Mouse (Mus musculus): ENCODE data around the gene Dhrs7c. TPM values are rescaled to one million over a fixed set of nuclear protein-coding genes. Genes with fewer than 3 reads are reported as not detected.

Gene Dhrs7c
- total and polyA plus RNA-seq, 3 experiments, result not detected

- no peak for ATAC-seq (ENCODE audit: extremely low read depth, insufficient number of reproducible peaks, low FRiP score, poor library complexity, severe bottlenecking)
- Histone ChIP-seq H3K27me3 (ENCODE audit: insufficient read depth, low read length) (no peaks in the 10 kb centered on the region), H3K4me3 (ENCODE audit: low read depth, low read length) (no peak within 1 kb of the TSS; the same call in 1 of the 2 replicates), H3K9me3 (replicated peaks) (peaks cover 56% of the 10 kb centered on the region), H3K36me3 (replicated peaks) (no peaks in the 10 kb centered on the region), H3K4me1 (ENCODE audit: insufficient read depth, low read depth, low read length) (no peaks in the 10 kb centered on the region)
- no peak for TF ChIP-seq CTCF (IDR thresholded peaks at IDR 0.05; ENCODE audit: low read depth, low read length)
- TF ChIP-seq GATA2 (IDR thresholded peaks at IDR 0.05; ENCODE audit: borderline replicate concordance, low read depth, low read length), result no peak
- TF ChIP-seq POLR2AphosphoS5 (IDR thresholded peaks at IDR 0.05; ENCODE audit: insufficient replicate concordance, low read depth, low read length), result no peak
- no peak for TF ChIP-seq GATA1 (IDR thresholded peaks at IDR 0.05; ENCODE audit: borderline replicate concordance, low read length)
- no peak for TF ChIP-seq TAL1 (conservative IDR thresholded peaks at IDR 0.05; ENCODE audit: low read depth, low read length)
- DNase-seq (ENCODE audit: low spot score), result no peak
Observed at GRCm38 (mm10) chr11:67774379-67774778, 23.6 kb upstream of the Dhrs7c start, which contains the start of gene Gsg1l2. Gene Gsg1l2 (plus strand): TSS chr11:67774608.

- H3K27me3 ChIP-seq (ENCODE audit: insufficient read depth, low read length), result no peaks in the 10 kb centered on the region
- H3K36me3 ChIP-seq (replicated peaks), result no peaks in the 10 kb centered on the region
- no peak for ATAC-seq (ENCODE audit: extremely low read depth, insufficient number of reproducible peaks, low FRiP score, poor library complexity, severe bottlenecking)
- DNase-seq (ENCODE audit: low spot score), result no peak
- peaks cover 46% of the 10 kb centered on the region for H3K9me3 ChIP-seq (replicated peaks)
- no peaks in the 10 kb centered on the region for H3K4me1 ChIP-seq (ENCODE audit: insufficient read depth, low read depth, low read length)
- TF ChIP-seq CTCF (IDR thresholded peaks at IDR 0.05; ENCODE audit: low read depth, low read length) (no peak), GATA2 (IDR thresholded peaks at IDR 0.05; ENCODE audit: borderline replicate concordance, low read depth, low read length) (no peak), GATA1 (IDR thresholded peaks at IDR 0.05; ENCODE audit: borderline replicate concordance, low read length) (no peak), TAL1 (conservative IDR thresholded peaks at IDR 0.05; ENCODE audit: low read depth, low read length) (no peak), POLR2AphosphoS5 (IDR thresholded peaks at IDR 0.05; ENCODE audit: insufficient replicate concordance, low read depth, low read length) (no peak)
- no peak overlapping the region for H3K4me3 ChIP-seq (ENCODE audit: low read depth, low read length)
Observed at GRCm38 (mm10) chr11:67790182-67790581, 7.8 kb upstream of the Dhrs7c start.

GRCm38 (mm10) chr11:67800130-67800723, 2.2 kb downstream of the Dhrs7c start:
- no peak overlapping the region for H3K4me3 ChIP-seq (ENCODE audit: low read depth, low read length)
- no peaks in the 10 kb centered on the region for H3K27me3 ChIP-seq (ENCODE audit: insufficient read depth, low read length)
- no peak for TF ChIP-seq CTCF (IDR thresholded peaks at IDR 0.05; ENCODE audit: low read depth, low read length)
- no peak for TF ChIP-seq POLR2AphosphoS5 (IDR thresholded peaks at IDR 0.05; ENCODE audit: insufficient replicate concordance, low read depth, low read length)
- TF ChIP-seq GATA2 (IDR thresholded peaks at IDR 0.05; ENCODE audit: borderline replicate concordance, low read depth, low read length), result no peak
- H3K36me3 ChIP-seq (replicated peaks), result no peaks in the 10 kb centered on the region
- peaks cover 43% of the 10 kb centered on the region for H3K9me3 ChIP-seq (replicated peaks)
- H3K4me1 ChIP-seq (ENCODE audit: insufficient read depth, low read depth, low read length), result no peaks in the 10 kb centered on the region
- DNase-seq (ENCODE audit: low spot score) (no peak), ATAC-seq (ENCODE audit: extremely low read depth, insufficient number of reproducible peaks, low FRiP score, poor library complexity, severe bottlenecking) (no peak)

- no peak for TF ChIP-seq GATA2 (IDR thresholded peaks at IDR 0.05; ENCODE audit: borderline replicate concordance, low read depth, low read length)
- TF ChIP-seq CTCF (IDR thresholded peaks at IDR 0.05; ENCODE audit: low read depth, low read length), result no peak
- no peak for TF ChIP-seq GATA1 (IDR thresholded peaks at IDR 0.05; ENCODE audit: borderline replicate concordance, low read length)
- no peaks in the 10 kb centered on the region for H3K36me3 ChIP-seq (replicated peaks)
- H3K4me1 ChIP-seq (ENCODE audit: insufficient read depth, low read depth, low read length), result no peaks in the 10 kb centered on the region
- ATAC-seq (ENCODE audit: extremely low read depth, insufficient number of reproducible peaks, low FRiP score, poor library complexity, severe bottlenecking), result no peak
- DNase-seq (ENCODE audit: low spot score), result no peak
- H3K9me3 ChIP-seq (replicated peaks), result peaks cover 36% of the 10 kb centered on the region
- H3K4me3 ChIP-seq (ENCODE audit: low read depth, low read length), result no peak overlapping the region
- no peaks in the 10 kb centered on the region for H3K27me3 ChIP-seq (ENCODE audit: insufficient read depth, low read length)
Observed at GRCm38 (mm10) chr11:67801169-67801568, 3.2 kb downstream of the Dhrs7c start.

- Histone ChIP-seq H3K4me3 (ENCODE audit: low read depth, low read length) (no peak overlapping the region), H3K36me3 (replicated peaks) (no peaks in the 10 kb centered on the region), H3K9me3 (replicated peaks) (peaks cover 43% of the 10 kb centered on the region), H3K27me3 (ENCODE audit: insufficient read depth, low read length) (no peaks in the 10 kb centered on the region), H3K4me1 (ENCODE audit: insufficient read depth, low read depth, low read length) (no peaks in the 10 kb centered on the region)
- ATAC-seq (ENCODE audit: extremely low read depth, insufficient number of reproducible peaks, low FRiP score, poor library complexity, severe bottlenecking) (no peak), DNase-seq (ENCODE audit: low spot score) (no peak)
- TF ChIP-seq TAL1 (conservative IDR thresholded peaks at IDR 0.05; ENCODE audit: low read depth, low read length) (no peak), GATA1 (IDR thresholded peaks at IDR 0.05; ENCODE audit: borderline replicate concordance, low read length) (no peak), GATA2 (IDR thresholded peaks at IDR 0.05; ENCODE audit: borderline replicate concordance, low read depth, low read length) (no peak), CTCF (IDR thresholded peaks at IDR 0.05; ENCODE audit: low read depth, low read length) (no peak), POLR2AphosphoS5 (IDR thresholded peaks at IDR 0.05; ENCODE audit: insufficient replicate concordance, low read depth, low read length) (no peak)
Observed at GRCm38 (mm10) chr11:67805538-67805937, 7.6 kb downstream of the Dhrs7c start.

DNA sequence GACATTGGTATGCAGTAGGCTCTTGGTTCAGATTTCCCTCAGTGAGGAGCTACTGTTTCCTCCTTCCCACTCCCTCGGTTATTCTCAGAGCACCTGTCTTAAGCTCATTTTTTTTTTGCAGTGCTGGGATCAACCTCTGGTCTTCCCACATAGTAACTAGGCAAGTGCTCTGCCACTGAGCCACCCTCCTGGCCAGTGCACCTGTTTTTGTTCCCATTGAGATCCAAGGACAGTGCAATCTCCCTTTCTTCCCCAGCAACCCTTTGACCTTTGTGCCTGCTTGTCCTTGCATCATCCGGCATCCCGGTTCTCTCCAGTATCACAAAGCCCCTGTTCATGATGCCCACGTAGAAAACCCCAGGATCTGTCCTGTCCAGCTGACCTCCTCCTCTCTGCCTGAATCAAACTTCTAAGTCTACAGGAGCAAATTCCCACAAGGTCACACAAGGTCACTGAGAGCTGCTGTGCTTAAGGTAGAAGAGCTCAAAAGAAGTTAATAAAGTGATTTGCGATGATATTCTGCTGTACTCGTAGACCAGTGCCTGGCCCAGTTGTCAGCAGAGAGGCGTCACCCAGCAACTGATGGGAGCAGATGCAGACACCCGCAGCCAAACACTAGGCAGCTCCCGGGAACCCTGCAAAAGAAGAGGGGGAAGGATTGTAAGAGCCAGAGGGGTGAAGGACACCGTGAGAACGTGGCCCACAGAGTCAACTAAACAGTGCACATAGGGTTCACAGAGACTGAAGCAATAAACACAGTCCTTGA, 9.0 kb downstream of the Dhrs7c start:
- Histone ChIP-seq H3K27me3 (ENCODE audit: insufficient read depth, low read length) (no peaks in the 10 kb centered on the region), H3K4me3 (ENCODE audit: low read depth, low read length) (no peak overlapping the region), H3K9me3 (replicated peaks) (peaks cover 47% of the 10 kb centered on the region), H3K4me1 (ENCODE audit: insufficient read depth, low read depth, low read length) (no peaks in the 10 kb centered on the region), H3K36me3 (replicated peaks) (no peaks in the 10 kb centered on the region)
- ATAC-seq (ENCODE audit: extremely low read depth, insufficient number of reproducible peaks, low FRiP score, poor library complexity, severe bottlenecking) (no peak), DNase-seq (ENCODE audit: low spot score) (no peak)
- TF ChIP-seq CTCF (IDR thresholded peaks at IDR 0.05; ENCODE audit: low read depth, low read length) (no peak), POLR2AphosphoS5 (IDR thresholded peaks at IDR 0.05; ENCODE audit: insufficient replicate concordance, low read depth, low read length) (no peak), GATA2 (IDR thresholded peaks at IDR 0.05; ENCODE audit: borderline replicate concordance, low read depth, low read length) (no peak), TAL1 (conservative IDR thresholded peaks at IDR 0.05; ENCODE audit: low read depth, low read length) (no peak), GATA1 (IDR thresholded peaks at IDR 0.05; ENCODE audit: borderline replicate concordance, low read length) (no peak)
